Mouse (Mus musculus) neural tube, embryonic 12.5 days (tissue): ENCODE results near the gene N4bp3. TPM values are rescaled to one million over a fixed set of nuclear protein-coding genes. Genes with fewer than 3 reads are reported as not detected.

ENCODE experiments used
- ATAC-seq: fragments of 200-750 bp; cut with Nextera tagmentation; 2 replicates; pipeline ENCODE4 v1.8.0; 2017; ENCODE audit warnings: low read depth, mild to moderate bottlenecking, moderate TSS enrichment, moderate library complexity; ENCODE audit not compliant: low FRiP score
- H3K27ac ChIP-seq: fragments of 300-500 bp; sonication (generic); 2 replicates; pipeline ENCODE4 v1.5.1; 2016
- H3K27me3 ChIP-seq: fragments of 300-500 bp; sonication (generic); replicated peaks from 2 replicates; pipeline ENCODE4 v1.6.1; 2016; ENCODE audit warnings: mild to moderate bottlenecking
- H3K36me3 ChIP-seq: fragments of 300-500 bp; sonication (generic); 2 replicates; pipeline ENCODE4 v1.6.1; 2016; ENCODE audit warnings: mild to moderate bottlenecking
- H3K4me1 ChIP-seq: fragments of 300-500 bp; sonication (generic); 2 replicates; pipeline ENCODE4 v1.6.1; 2016
- H3K4me2 ChIP-seq: fragments of 300-500 bp; sonication (generic); replicated peaks from 2 replicates; pipeline ENCODE4 v1.6.1; 2016; ENCODE audit warnings: mild to moderate bottlenecking
- H3K4me3 ChIP-seq: fragments of 300-500 bp; sonication (generic); 2 replicates; pipeline ENCODE4 v1.5.1; 2016
- H3K9ac ChIP-seq: fragments of 300-500 bp; sonication (generic); 2 replicates; pipeline ENCODE4 v1.6.1; 2016; ENCODE audit warnings: mild to moderate bottlenecking
- H3K9me3 ChIP-seq: fragments of 300-500 bp; sonication (generic); 2 replicates; pipeline ENCODE4 v1.6.1; 2016; ENCODE audit warnings: mild to moderate bottlenecking
- WGBS: fragments of 180-500 bp; shearing (Covaris S2); methylation state at CpG from one replicate; pipeline ENCODE4 v1.1.7; 2016; 5-methylcytosine and 5-hydroxymethylcytosine counted together
- polyA plus RNA-seq: library from polyadenylated mRNA; unstranded; fragments of >200 nt; fragmentation: Nextera tagmentation; extraction: Ambion mirVana; gene quantifications from 2 replicates; pipeline ENCODE4 v1.2.1, GENCODE M21; 2016

N4bp3 gene
- polyA plus RNA-seq, 1 experiment from 2014 or later = 16.8 TPM

GRCm38 (mm10) chr11:51606447-51607095, 44.1 kb downstream of the N4bp3 start, which contains the start of gene Hnrnpab:
Gene Hnrnpab, minus strand, starts transcription at chr11:51606847.
- Histone ChIP-seq H3K9ac (peak within 1 kb of the TSS; percentile 100), H3K4me2 (peak within 1 kb of the TSS; percentile 91), H3K4me1 (peaks cover 28% of the 10 kb centered on the region), H3K4me3 (peak within 1 kb of the TSS; percentile 100), H3K9me3 (no peaks in the 10 kb centered on the region), H3K36me3 (peaks cover 37% of the 10 kb centered on the region), H3K27me3 (no peaks in the 10 kb centered on the region), H3K27ac (peak within 1 kb of the TSS; percentile 93)
- under 1% methylated on average over 86 of the region's 91 CpGs for WGBS
- peak; percentile 96 for ATAC-seq

GRCm38 (mm10) chr11:51605602-51606446, 44.8 kb downstream of the N4bp3 start:
- peak; percentile 57 for ATAC-seq
- H3K27me3 ChIP-seq = no peaks in the 10 kb centered on the region
- H3K4me3 ChIP-seq = peak overlapping the region; percentile 100
- no peaks in the 10 kb centered on the region for H3K9me3 ChIP-seq
- peak overlapping the region; percentile 100 for H3K9ac ChIP-seq
- peak overlapping the region; percentile 91 for H3K4me2 ChIP-seq
- WGBS = under 1% methylated on average over 81 of the region's 81 CpGs
- H3K27ac ChIP-seq = peak overlapping the region; percentile 93
- H3K36me3 ChIP-seq = peaks cover 44% of the 10 kb centered on the region
- peaks cover 28% of the 10 kb centered on the region for H3K4me1 ChIP-seq

DNA sequence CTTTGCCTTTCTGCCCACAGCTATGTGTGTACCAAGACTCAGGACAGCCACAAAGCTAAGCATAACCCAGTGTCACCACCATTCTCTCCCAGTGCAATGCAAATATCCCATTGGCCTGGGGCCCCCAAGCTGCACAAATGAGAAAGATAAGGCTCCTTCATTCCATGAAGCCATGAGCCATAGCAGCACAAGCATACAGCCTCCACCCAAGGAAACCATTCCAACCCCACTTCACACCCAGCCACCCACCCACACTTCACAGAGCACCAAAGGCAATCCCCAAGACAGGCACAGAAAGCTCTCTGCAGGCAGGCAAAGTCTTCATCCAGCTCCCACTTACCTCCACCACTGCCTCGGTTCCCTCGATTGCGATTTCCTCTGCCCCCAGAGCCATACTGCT, 48.4 kb downstream of the N4bp3 start:
- 0 out of 2 replicates have a peak overlapping the region, but pooled peaks have one; percentile 1 for H3K4me2 ChIP-seq
- no peak for ATAC-seq
- 93% methylated on average over 3 of the region's 3 CpGs for WGBS
- peak overlapping the region; percentile 17; the same call in 1 of the 2 replicates for H3K9ac ChIP-seq
- no peaks in the 10 kb centered on the region for H3K27me3 ChIP-seq
- H3K36me3 ChIP-seq = peaks cover 80% of the 10 kb centered on the region
- no peaks in the 10 kb centered on the region for H3K9me3 ChIP-seq
- no peak overlapping the region for H3K27ac ChIP-seq
- H3K4me1 ChIP-seq = peaks cover 28% of the 10 kb centered on the region
- H3K4me3 ChIP-seq = no peak overlapping the region

DNA sequence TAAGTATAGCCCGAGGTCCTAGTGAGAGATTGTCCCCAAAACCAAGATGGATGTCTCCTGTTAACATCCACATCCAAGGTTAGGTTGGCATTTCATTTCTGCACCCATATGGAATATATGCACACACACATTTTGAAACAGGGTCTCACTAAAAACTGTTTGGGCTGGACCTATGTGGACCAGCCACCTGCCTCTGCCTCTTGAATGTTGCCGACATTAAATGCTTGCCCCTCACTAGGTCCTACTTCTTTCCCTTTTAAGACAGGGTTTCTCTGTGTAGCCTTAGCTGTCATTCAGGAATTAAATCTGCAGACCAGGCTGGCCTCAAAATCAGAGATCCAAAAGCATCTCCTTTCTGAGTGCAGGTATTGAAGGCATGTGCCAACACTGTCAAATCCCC, 53.1 kb downstream of the N4bp3 start:
- H3K27ac ChIP-seq = no peak overlapping the region
- ATAC-seq = no peak
- no peaks in the 10 kb centered on the region for H3K9me3 ChIP-seq
- H3K36me3 ChIP-seq = peaks cover 100% of the 10 kb centered on the region
- WGBS = 81% methylated on average over 2 of the region's 2 CpGs
- H3K4me2 ChIP-seq = no peak overlapping the region
- H3K27me3 ChIP-seq = no peaks in the 10 kb centered on the region
- no peak overlapping the region for H3K9ac ChIP-seq
- peaks cover 6% of the 10 kb centered on the region for H3K4me1 ChIP-seq
- H3K4me3 ChIP-seq = no peak overlapping the region

DNA sequence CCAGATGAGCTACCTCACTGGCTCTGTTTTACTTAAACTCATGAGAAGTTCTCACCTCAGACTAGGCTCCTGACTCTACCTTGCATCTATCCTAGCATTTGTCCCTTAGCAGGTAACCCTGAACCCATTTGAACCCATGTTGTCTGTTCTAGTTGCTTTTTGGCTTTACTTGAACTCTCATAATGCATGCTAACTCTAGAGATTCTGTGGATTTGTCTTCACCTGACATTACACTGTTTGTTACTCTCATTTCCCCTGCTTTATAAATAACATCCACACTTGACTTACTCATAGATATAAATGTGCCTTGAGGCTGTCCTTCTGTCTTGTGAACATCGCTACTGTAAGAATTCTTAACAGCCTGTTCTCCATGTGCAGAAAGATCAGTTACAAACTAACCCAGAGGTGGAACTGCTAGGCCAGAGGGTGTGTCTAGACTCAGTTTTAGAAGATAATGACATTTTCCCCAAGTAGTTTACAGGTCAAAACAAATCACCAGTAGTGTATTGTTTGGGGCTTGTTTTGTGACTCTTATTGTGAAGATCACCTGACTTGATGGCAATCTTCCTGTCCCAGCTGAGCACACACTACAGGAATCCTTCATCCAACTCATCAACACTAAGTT, 55.1 kb downstream of the N4bp3 start:
- WGBS = 90% methylated on average over 1 of the region's 1 CpGs
- Histone ChIP-seq H3K4me3 (no peak overlapping the region), H3K27ac (no peak overlapping the region), H3K27me3 (no peaks in the 10 kb centered on the region), H3K9me3 (no peaks in the 10 kb centered on the region), H3K4me1 (no peaks in the 10 kb centered on the region), H3K36me3 (peaks cover 100% of the 10 kb centered on the region), H3K9ac (no peak overlapping the region), H3K4me2 (no peak overlapping the region)
- no peak for ATAC-seq

DNA sequence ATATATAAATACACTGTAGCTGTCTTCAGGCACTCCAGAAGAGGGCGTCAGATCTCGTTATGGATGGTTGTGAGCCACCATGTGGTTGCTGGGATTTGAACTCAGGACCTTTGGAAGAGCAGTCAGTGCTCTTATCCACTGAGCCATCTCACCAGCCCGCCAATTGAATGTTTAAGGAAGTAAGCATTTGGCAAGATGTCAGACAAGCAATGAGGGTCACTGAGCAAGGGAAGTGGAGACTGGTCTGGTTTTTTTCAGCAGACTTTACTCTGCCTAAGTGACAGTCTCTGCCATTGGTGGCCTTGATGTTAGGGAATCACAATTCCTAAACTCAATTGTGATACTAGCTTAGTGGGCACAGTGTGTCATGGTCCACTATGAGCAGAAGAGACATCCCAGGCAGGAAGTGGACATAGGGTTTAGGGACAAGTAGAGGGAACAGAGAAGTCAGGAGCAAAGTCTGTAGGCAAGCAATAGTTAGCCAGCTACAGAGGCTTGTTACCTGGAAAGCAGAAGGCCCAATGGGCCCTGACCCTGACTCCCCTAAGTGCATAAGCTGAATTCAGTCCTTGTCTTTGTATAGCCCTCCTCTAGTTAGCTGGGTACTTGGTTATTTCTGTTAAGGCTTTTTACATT, 55.8 kb downstream of the N4bp3 start:
- Histone ChIP-seq H3K4me3 (no peak overlapping the region), H3K36me3 (peaks cover 99% of the 10 kb centered on the region), H3K27me3 (no peaks in the 10 kb centered on the region), H3K4me1 (no peaks in the 10 kb centered on the region), H3K4me2 (no peak overlapping the region), H3K27ac (no peak overlapping the region), H3K9me3 (no peaks in the 10 kb centered on the region), H3K9ac (no peak overlapping the region)
- no peak for ATAC-seq
- WGBS = 84% methylated on average over 3 of the region's 3 CpGs

DNA sequence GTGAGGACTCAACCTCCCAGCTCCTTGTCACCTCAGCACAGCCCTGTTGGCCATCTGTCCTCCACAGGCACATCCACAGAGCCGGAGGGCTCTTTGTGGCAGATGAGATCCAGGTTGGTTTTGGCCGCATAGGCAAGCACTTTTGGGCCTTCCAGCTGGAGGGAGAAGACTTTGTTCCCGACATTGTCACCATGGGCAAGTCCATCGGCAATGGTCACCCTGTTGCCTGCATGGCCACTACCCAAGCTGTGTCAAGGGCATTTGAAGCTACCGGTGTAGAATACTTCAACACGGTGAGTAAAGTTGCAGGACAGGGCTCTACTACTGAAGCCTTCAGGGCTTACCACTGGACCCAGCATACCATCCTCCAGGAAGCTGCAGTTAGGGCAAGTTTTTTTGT, 56.8 kb downstream of the N4bp3 start:
- Histone ChIP-seq H3K9ac (no peak overlapping the region), H3K27ac (no peak overlapping the region), H3K4me1 (no peaks in the 10 kb centered on the region), H3K27me3 (no peaks in the 10 kb centered on the region), H3K36me3 (peaks cover 99% of the 10 kb centered on the region), H3K4me3 (no peak overlapping the region), H3K9me3 (no peaks in the 10 kb centered on the region), H3K4me2 (no peak overlapping the region)
- 93% methylated on average over 6 of the region's 6 CpGs for WGBS
- no peak for ATAC-seq

- Histone ChIP-seq H3K9me3 (no peaks in the 10 kb centered on the region), H3K27me3 (no peaks in the 10 kb centered on the region), H3K27ac (no peak overlapping the region), H3K36me3 (peaks cover 98% of the 10 kb centered on the region), H3K4me3 (no peak overlapping the region), H3K4me1 (no peaks in the 10 kb centered on the region), H3K4me2 (no peak overlapping the region), H3K9ac (no peak overlapping the region)
- no peak for ATAC-seq
- whole genome bisulfite sequencing = 92% methylated on average over 4 of the region's 4 CpGs
These were observed 57.3 kb downstream of the N4bp3 start for GRCm38 (mm10) chr11:51593368-51593767.

Other genes with a start within 250 kb of the N4bp3 start
- gene Phykpl, start 66.1 kb downstream of the N4bp3 start, polyA plus RNA-seq = 14.4 and 16.1 TPM in 2 replicates
- 734 and 808 TPM in 2 replicates for gene Hnrnpab, start 44.0 kb downstream of the N4bp3 start, polyA plus RNA-seq
- 121 and 122 TPM in 2 replicates for gene Nhp2, start 31.1 kb downstream of the N4bp3 start, polyA plus RNA-seq
- gene Rmnd5b, start 14.9 kb downstream of the N4bp3 start, polyA plus RNA-seq = 57.6 and 57.7 TPM in 2 replicates
- gene D930048N14Rik, start 112 bp upstream of the N4bp3 start, polyA plus RNA-seq = 1.2 and 1.4 TPM in 2 replicates
- gene 0610009B22Rik, start 38.0 kb upstream of the N4bp3 start, polyA plus RNA-seq = 101 and 112 TPM in 2 replicates
- 14.5 and 15.9 TPM in 2 replicates for gene Sec24a, start 112.8 kb upstream of the N4bp3 start, polyA plus RNA-seq
- gene Sar1b, start 112.8 kb upstream of the N4bp3 start, polyA plus RNA-seq = 144 and 146 TPM in 2 replicates
- gene Jade2, start 206.8 kb upstream of the N4bp3 start, polyA plus RNA-seq = 0.23 and 0.32 TPM in 2 replicates